Mouse (Mus musculus): ENCODE measurements around the gene Opcml.

DNA sequence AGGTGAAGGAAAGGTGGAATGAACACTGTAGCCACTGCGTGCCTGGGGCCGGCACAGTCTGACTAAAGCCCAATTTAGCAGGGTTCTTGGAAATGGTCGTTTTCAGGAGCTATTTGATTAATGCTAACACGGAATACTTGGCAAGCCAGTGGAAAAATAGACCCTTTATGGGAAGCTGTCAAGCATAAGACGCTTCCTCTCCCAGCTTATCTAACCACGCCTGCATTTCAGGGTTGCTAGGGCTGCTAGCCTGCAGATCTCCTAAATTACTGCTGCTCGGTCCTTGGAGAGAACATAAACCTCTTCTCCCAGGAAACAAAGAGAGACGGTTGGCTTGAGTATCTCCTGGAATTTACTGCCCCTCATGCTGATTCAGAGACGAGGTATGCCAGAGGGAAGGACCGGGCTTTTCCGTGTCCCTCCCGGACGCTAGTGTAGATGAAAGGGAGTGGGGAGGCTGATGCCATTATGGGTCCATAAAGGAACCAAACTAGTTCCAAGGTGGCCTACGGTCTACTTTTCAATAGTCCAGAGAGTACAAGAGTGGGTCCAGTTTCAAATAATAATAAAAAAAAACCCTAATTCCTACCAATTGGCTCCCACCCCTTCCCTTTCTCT is 772.6 kb downstream of the Opcml start:
- TF ChIP-seq POLR2A (IDR thresholded peaks at IDR 0.05; ENCODE audit: low read depth, low read length) (no peak), CTCF (IDR thresholded peaks at IDR 0.05; ENCODE audit: extremely low read depth, insufficient read length, insufficient replicate concordance, low read depth, low read length) (no peak)

All from small intestine, adult 2 months (tissue).